Mouse (Mus musculus): ENCODE measurements around the gene Cubn.

Cubn gene

GRCm38 (mm10) chr2:13404986-13405678, 86.5 kb downstream of the Cubn start:
- no peak for DNase-seq

- DNase-seq: no peak
Observed at GRCm38 (mm10) chr2:13400831-13401230, 90.8 kb downstream of the Cubn start.

GRCm38 (mm10) chr2:13399480-13400072, 92.0 kb downstream of the Cubn start:
- DNase-seq: no peak

GRCm38 (mm10) chr2:13398955-13399354, 92.7 kb downstream of the Cubn start:
- no peak for DNase-seq

GRCm38 (mm10) chr2:13398551-13398950, 93.1 kb downstream of the Cubn start:
- DNase-seq: no peak

GRCm38 (mm10) chr2:13396124-13396540, 95.5 kb downstream of the Cubn start:
- DNase-seq: no peak

GRCm38 (mm10) chr2:13391018-13391417, 100.6 kb downstream of the Cubn start:
- DNase-seq: no peak

GRCm38 (mm10) chr2:13386631-13387030, 105.0 kb downstream of the Cubn start:
- DNase-seq: no peak

GRCm38 (mm10) chr2:13385542-13386345, 105.9 kb downstream of the Cubn start:
- no peak for DNase-seq

GRCm38 (mm10) chr2:13384775-13385541, 106.7 kb downstream of the Cubn start:
- DNase-seq: no peak

- DNase-seq: no peak
Observed at GRCm38 (mm10) chr2:13376166-13376565, 115.4 kb downstream of the Cubn start.

- no peak for DNase-seq
Observed at GRCm38 (mm10) chr2:13373291-13373690, 118.3 kb downstream of the Cubn start.

- no peak for DNase-seq
Observed at GRCm38 (mm10) chr2:13372825-13373224, 118.8 kb downstream of the Cubn start.

GRCm38 (mm10) chr2:13372256-13372824, 119.3 kb downstream of the Cubn start:
- DNase-seq: peak; percentile 58

- DNase-seq: peak; percentile 30
Observed at GRCm38 (mm10) chr2:13371797-13372170, 119.8 kb downstream of the Cubn start.

GRCm38 (mm10) chr2:13371072-13371796, 120.4 kb downstream of the Cubn start:
- DNase-seq: no peak

- DNase-seq: no peak
Observed at GRCm38 (mm10) chr2:13370556-13370955, 121.1 kb downstream of the Cubn start.

GRCm38 (mm10) chr2:13368517-13368916, 123.1 kb downstream of the Cubn start:
- no peak for DNase-seq

- no peak for DNase-seq
Observed at GRCm38 (mm10) chr2:13357885-13358552, 133.6 kb downstream of the Cubn start.

- no peak for DNase-seq
Observed at GRCm38 (mm10) chr2:13352775-13353174, 138.8 kb downstream of the Cubn start.

- DNase-seq: no peak
Observed at GRCm38 (mm10) chr2:13352112-13352728, 139.4 kb downstream of the Cubn start.
